Mouse (Mus musculus) kidney, embryonic 14.5 days (tissue): ENCODE measurements around the gene Gm21915. TPM values are rescaled to one million over a fixed set of nuclear protein-coding genes. Genes with fewer than 3 reads are reported as not detected.

Experiments
- ATAC-seq: fragments of 200-750 bp; cut with Nextera tagmentation; 2 replicates; pipeline ENCODE4 v1.8.0; 2017; ENCODE audit warnings: moderate number of reproducible peaks, mild to moderate bottlenecking, moderate TSS enrichment, moderate library complexity; ENCODE audit not compliant: low FRiP score, low TSS enrichment
- H3K27ac ChIP-seq: fragments of 300-500 bp; sonication (generic); 2 replicates; pipeline ENCODE4 v1.5.1; 2014; ENCODE audit warnings: low read depth, mild to moderate bottlenecking, low read length, moderate library complexity, mixed read lengths
- H3K27me3 ChIP-seq: fragments of 300-500 bp; sonication (generic); 2 replicates; pipeline ENCODE4 v1.6.1; 2014; ENCODE audit warnings: mild to moderate bottlenecking, low read length; ENCODE audit not compliant: control insufficient read depth, insufficient read depth
- H3K36me3 ChIP-seq: fragments of 300-500 bp; sonication (generic); 2 replicates; pipeline ENCODE4 v1.6.1; 2014; ENCODE audit warnings: low read length, mixed read lengths; ENCODE audit not compliant: control insufficient read depth, insufficient read depth
- H3K4me1 ChIP-seq: fragments of 300-500 bp; sonication (generic); 2 replicates; pipeline ENCODE4 v1.6.1; 2014; ENCODE audit warnings: low read length, mixed read lengths; ENCODE audit not compliant: control insufficient read depth, insufficient read depth
- H3K4me2 ChIP-seq: fragments of 300-500 bp; sonication (generic); replicated peaks from 2 replicates; pipeline ENCODE4 v1.6.1; 2014; ENCODE audit warnings: low read depth, mild to moderate bottlenecking, low read length
- H3K4me3 ChIP-seq: fragments of 300-500 bp; sonication (generic); 2 replicates; pipeline ENCODE4 v1.5.1; 2014; ENCODE audit warnings: mild to moderate bottlenecking, low read length
- H3K9ac ChIP-seq: fragments of 300-500 bp; sonication (generic); 2 replicates; pipeline ENCODE4 v1.6.1; 2014; ENCODE audit warnings: low read depth, mild to moderate bottlenecking, low read length, moderate library complexity
- H3K9me3 ChIP-seq: fragments of 300-500 bp; sonication (generic); 2 replicates; pipeline ENCODE4 v1.6.1; 2016; ENCODE audit warnings: low read length; ENCODE audit not compliant: control insufficient read depth
- WGBS: fragments of 180-500 bp; shearing (Covaris S2); extraction: QIAGEN DNeasy Blood & Tissue Kit; methylation state at CpG from one replicate; pipeline ENCODE4 v1.1.7; 2014; 5-methylcytosine and 5-hydroxymethylcytosine counted together
- polyA plus RNA-seq: library from polyadenylated mRNA; unstranded; fragments of >200 nt; fragmentation: Nextera tagmentation; extraction: Ambion mirVana; gene quantifications from 2 replicates; pipeline ENCODE4 v1.2.1, GENCODE M21; 2014

Gm21915 gene
- polyA plus RNA-seq, result not detected in 2 replicates

DNA sequence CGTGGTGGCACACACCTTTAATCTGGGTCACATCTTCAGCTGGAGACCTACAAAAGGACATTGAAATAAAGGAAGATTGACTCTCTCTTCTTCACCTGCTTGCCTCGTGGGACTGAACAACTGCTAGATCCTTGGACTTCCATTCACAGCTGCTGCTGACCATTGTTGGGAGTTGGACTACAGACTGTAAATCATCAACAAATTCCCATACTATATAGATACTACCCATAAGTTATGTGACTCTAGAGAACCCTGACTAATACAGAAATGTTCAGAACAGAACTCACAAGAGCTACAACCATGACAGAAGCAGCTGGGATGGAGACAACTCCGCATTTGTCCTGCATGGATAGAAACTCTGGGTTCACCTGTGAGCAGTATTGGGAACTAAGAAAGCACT, at the start of gene Gm21915:
Gene Gm21915, plus strand, starts transcription at position 301 of the 400 bp plus-strand sequence.
- no peak within 1 kb of the TSS for H3K4me3 ChIP-seq
- 0 out of 2 replicates have a peak, but pooled peaks cover under 1% of the 10 kb centered on the region for H3K4me1 ChIP-seq
- H3K9ac ChIP-seq, result no peak within 1 kb of the TSS
- H3K4me2 ChIP-seq, result no peak within 1 kb of the TSS
- H3K27me3 ChIP-seq, result no peaks in the 10 kb centered on the region
- no peak for ATAC-seq
- no peak within 1 kb of the TSS for H3K27ac ChIP-seq
- H3K9me3 ChIP-seq, result no peaks in the 10 kb centered on the region
- 89% methylated on average over 3 of the region's 3 CpGs for WGBS
- no peaks in the 10 kb centered on the region for H3K36me3 ChIP-seq

DNA sequence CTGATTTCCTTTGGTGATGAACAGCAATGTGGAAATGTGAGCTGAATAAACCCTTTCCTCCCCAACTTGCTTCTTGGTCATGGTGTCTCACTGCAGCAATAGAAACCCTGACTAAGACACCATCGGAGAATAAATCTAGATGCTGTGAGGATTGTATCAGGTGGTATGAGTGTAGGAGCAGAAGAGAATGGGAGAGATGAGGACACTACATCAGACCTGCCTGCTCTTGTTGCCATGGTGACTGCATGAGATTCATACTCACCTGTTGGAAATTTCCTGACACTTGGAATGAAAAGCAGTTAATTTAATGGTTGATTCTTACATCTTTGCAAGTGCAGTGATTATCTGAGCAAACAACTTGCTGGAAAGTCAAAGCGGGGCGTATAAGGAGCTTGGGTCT, 48.1 kb upstream of the Gm21915 start:
- Histone ChIP-seq H3K4me1 (peaks cover 4% of the 10 kb centered on the region), H3K9ac (no peak overlapping the region), H3K9me3 (no peaks in the 10 kb centered on the region), H3K4me3 (no peak overlapping the region), H3K36me3 (no peaks in the 10 kb centered on the region), H3K4me2 (no peak overlapping the region), H3K27me3 (no peaks in the 10 kb centered on the region), H3K27ac (no peak overlapping the region)
- ATAC-seq, result no peak
- 95% methylated on average over 3 of the region's 3 CpGs for WGBS

DNA sequence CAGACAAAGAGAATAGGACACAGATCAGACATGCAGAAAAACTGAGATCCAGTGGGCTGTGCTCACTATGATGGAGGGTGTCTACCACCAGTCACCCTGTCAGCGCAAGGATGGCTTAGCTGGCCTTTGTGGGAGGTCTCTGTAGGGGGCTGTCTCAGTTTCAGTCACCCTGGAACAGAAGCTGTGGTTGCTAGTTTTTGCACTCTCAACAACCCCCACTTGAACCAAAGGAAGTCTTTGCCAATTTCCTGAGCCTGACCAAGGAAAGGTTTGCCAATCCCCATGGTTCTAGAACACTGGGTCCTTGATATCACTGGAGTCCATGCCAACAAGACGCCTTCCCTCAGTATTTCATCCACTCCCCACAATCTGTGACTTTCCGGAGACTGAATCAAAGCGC, 47.6 kb upstream of the Gm21915 start:
- H3K4me3 ChIP-seq, result no peak overlapping the region
- H3K36me3 ChIP-seq, result no peaks in the 10 kb centered on the region
- WGBS, result 91% methylated on average over 4 of the region's 4 CpGs
- H3K27ac ChIP-seq, result no peak overlapping the region
- H3K27me3 ChIP-seq, result no peaks in the 10 kb centered on the region
- H3K9me3 ChIP-seq, result no peaks in the 10 kb centered on the region
- no peak overlapping the region for H3K9ac ChIP-seq
- H3K4me2 ChIP-seq, result no peak overlapping the region
- no peak for ATAC-seq
- H3K4me1 ChIP-seq, result no peaks in the 10 kb centered on the region

DNA sequence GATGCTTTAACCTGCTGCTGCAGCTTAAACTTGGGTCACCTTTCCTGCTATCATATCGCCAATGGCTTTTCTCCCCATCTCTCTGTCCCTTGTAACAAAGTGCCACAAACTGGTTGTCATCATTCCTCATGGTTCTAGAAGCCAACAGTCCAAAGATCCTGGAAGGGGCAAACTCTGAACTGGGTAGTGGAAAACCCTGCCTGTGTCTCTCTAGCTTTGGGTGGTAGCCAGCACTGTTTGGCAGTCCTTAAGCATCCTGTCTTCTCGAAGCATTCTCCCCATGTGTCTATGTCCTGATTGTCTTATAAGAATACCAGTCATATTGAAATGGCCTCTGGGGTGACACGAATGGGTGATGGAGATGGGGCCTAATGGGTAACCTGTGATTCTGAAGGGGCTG, 45.1 kb upstream of the Gm21915 start:
- H3K4me2 ChIP-seq, result no peak overlapping the region
- no peak overlapping the region for H3K4me3 ChIP-seq
- ATAC-seq, result no peak
- H3K27ac ChIP-seq, result no peak overlapping the region
- peaks cover 3% of the 10 kb centered on the region; the same call in 1 of the 2 replicates for H3K4me1 ChIP-seq
- 84% methylated on average over 3 of the region's 3 CpGs for WGBS
- H3K36me3 ChIP-seq, result no peaks in the 10 kb centered on the region
- no peak overlapping the region for H3K9ac ChIP-seq
- H3K9me3 ChIP-seq, result no peaks in the 10 kb centered on the region
- no peaks in the 10 kb centered on the region for H3K27me3 ChIP-seq

DNA sequence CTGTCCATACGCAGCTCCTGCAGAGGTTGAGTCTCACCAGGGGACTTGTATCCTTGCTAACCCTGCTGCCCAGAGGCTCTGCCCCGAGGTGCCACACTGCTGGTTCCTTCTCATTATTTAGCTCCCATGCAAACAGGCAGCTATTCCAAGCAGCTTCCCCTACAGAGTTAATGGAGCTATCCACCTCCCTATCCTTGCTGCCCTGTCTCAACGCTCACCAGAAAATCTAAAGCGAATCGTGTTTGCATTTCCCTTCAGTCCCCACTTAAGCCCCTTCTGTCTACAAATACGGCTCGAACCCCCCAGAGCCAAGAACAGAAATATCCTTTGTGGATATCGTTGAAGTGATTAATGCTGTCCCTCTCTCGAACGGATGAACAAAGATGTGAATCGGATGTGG, 43.8 kb upstream of the Gm21915 start:
- H3K27ac ChIP-seq, result no peak overlapping the region
- H3K9me3 ChIP-seq, result no peaks in the 10 kb centered on the region
- H3K9ac ChIP-seq, result no peak overlapping the region
- no peak overlapping the region for H3K4me3 ChIP-seq
- ATAC-seq, result no peak
- no peaks in the 10 kb centered on the region for H3K36me3 ChIP-seq
- WGBS, result 53% methylated on average over 11 of the region's 11 CpGs
- H3K4me1 ChIP-seq, result peaks cover 9% of the 10 kb centered on the region
- H3K27me3 ChIP-seq, result no peaks in the 10 kb centered on the region
- no peak overlapping the region for H3K4me2 ChIP-seq

DNA sequence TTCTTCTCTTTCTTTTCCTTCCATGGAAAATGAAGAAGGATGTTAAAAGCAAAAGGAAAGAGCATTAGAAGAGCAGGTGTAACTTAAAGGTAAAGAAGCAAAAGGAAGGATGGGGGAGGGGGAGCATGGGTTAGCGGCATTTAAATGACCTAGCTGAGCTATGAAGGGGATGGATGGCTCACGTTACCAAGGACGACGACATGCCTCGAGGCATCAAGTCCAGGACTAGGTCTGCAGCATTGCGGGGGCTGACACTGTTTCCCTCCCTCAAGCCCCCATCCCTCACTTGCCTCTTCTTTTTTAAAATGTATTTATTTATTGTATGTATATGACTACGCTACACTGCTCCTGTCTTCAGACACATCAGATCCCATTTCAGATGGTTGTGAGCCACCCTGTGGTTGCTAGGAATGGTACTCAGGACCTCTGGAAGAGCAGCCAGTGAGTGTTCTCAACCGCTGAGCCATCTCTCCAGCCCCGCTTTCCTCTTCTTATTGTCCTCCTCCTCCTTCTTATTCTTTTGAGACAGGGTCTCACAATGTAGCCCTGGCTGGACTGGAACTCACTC, 43.2 kb upstream of the Gm21915 start:
- H3K27me3 ChIP-seq, result no peaks in the 10 kb centered on the region
- no peak for ATAC-seq
- H3K27ac ChIP-seq, result no peak overlapping the region

DNA sequence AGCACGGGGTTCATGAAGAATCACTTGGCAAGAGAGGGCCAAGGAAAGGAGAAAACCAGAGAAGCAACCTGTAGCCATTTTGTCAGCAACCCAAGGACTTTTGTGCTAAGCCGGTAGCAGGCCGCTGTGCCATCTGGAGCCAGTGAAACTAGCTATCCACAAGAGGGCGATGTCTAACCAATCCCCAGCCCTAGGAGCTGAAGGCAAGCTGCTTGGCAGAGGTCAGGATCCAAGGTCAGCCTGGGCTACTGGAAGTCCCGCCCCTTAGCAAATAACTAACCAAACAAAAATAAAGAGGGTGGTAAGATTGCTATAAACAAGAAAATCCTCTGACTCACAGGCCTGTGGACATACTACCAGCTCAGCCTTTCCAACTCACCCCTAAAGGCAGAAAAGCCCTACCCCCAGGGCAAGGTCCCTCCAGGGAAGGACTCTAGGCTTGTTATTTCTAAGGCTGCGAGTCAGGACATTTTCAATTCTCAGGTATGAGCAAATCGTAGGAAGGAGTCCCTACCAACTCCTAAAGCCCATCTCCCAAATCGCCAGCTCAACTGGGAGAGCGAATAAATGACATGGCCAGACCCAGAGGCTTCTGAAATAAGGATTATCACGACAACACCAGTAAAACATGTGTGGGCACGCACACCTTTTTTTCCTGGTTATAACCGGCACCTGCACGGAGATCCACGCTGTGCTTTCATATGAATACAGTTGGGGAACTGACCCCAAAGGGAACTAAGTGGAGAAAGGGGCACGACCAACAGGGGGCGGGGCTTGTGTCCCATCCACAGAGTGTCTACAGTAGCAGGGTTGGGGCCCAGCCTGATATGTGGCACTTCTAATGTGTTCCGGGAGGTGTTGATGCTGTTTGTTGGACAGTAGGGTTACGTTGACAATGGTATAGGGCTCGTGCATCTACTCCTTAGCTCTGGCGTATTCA, 42.0 kb upstream of the Gm21915 start:
- no peak overlapping the region for H3K4me2 ChIP-seq
- H3K4me3 ChIP-seq, result no peak overlapping the region
- ATAC-seq, result peak; percentile 58; the same call in 1 of the 2 replicates
- H3K27me3 ChIP-seq, result no peaks in the 10 kb centered on the region
- no peaks in the 10 kb centered on the region for H3K9me3 ChIP-seq
- peaks cover 9% of the 10 kb centered on the region for H3K4me1 ChIP-seq
- H3K9ac ChIP-seq, result no peak overlapping the region
- H3K36me3 ChIP-seq, result no peaks in the 10 kb centered on the region
- no peak overlapping the region for H3K27ac ChIP-seq
- WGBS, result 67% methylated on average over 20 of the region's 20 CpGs

More for the DNA sequence above, 43.2 kb upstream of the Gm21915 start:
- Histone ChIP-seq H3K4me3 (no peak overlapping the region), H3K36me3 (no peaks in the 10 kb centered on the region), H3K9ac (no peak overlapping the region), H3K9me3 (no peaks in the 10 kb centered on the region), H3K4me1 (peaks cover 9% of the 10 kb centered on the region), H3K4me2 (no peak overlapping the region)
- 35% methylated on average over 9 of the region's 9 CpGs for WGBS

DNA sequence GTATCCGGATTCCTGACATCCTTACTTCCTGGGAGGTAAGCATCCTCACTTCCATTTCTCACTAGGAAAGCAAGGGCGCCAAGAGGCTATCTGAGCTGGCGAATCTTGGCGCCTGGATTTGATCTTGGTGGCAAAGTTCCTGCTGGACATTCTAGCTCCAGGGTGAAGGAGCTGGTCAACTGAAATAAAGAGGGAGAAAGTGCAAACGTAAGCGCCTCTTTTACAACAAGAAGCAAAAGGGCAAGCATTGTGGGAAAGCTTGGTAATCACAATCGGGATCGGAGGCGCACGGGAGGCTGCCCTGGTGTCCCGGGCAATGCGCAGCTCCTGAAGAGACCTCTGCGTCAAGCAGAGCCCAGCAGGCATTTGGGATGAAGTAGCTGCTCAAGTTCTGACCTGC, 41.0 kb upstream of the Gm21915 start:
- Histone ChIP-seq H3K9ac (no peak overlapping the region), H3K4me2 (no peak overlapping the region), H3K27me3 (no peaks in the 10 kb centered on the region), H3K4me1 (peaks cover 9% of the 10 kb centered on the region), H3K36me3 (no peaks in the 10 kb centered on the region), H3K27ac (no peak overlapping the region), H3K9me3 (no peaks in the 10 kb centered on the region), H3K4me3 (no peak overlapping the region)
- no peak for ATAC-seq
- WGBS, result 68% methylated on average over 13 of the region's 13 CpGs

DNA sequence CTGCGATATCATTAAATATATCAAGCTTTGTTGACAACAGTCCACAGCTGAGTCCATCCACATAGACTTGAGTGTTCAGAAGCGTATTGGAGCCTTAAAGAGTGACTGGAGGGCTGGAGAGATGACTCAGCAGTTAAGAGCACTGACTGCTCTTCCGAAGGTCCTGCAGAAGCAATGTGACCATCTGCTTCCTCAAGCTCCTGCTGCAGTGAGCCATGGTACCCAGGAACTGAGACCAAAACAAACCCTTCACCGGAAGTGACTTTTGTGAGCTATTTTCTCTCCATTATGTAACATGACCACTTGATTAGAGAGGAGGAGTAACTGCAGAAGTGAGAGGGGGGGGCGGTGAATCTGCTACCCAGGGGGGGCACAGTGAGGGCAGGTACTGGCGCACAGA, 39.3 kb upstream of the Gm21915 start:
- no peaks in the 10 kb centered on the region for H3K36me3 ChIP-seq
- 46% methylated on average over 6 of the region's 6 CpGs for WGBS
- no peaks in the 10 kb centered on the region for H3K27me3 ChIP-seq
- H3K4me2 ChIP-seq, result no peak overlapping the region
- H3K4me1 ChIP-seq, result peaks cover 9% of the 10 kb centered on the region
- H3K27ac ChIP-seq, result no peak overlapping the region
- H3K4me3 ChIP-seq, result no peak overlapping the region
- no peaks in the 10 kb centered on the region for H3K9me3 ChIP-seq
- H3K9ac ChIP-seq, result no peak overlapping the region
- ATAC-seq, result no peak
